ENCODE assay signal across 8 mouse cellular contexts in the genomic region with DNA sequence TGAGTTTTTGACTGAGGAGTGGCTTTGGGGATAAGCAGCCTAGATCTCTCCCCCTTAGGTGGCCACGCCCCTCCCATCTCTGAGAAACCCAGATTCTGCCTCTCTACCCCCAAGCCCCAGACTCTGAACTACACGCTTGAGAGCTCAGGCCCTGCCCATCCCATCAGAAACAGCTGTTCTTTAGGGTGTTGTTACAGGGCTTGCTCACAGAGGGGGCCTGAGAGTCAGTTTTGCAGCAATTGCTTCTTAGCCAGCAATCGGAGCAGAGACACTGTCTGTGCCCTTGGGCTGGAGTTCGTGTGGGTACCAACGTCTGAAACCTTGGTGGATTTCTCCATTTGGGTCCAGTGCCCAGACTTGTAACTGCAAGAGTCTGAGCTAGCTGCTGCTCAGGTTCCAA. TPM values are rescaled to one million over a fixed set of nuclear protein-coding genes. Genes with fewer than 3 reads are reported as not detected.
DNase-seq lines count a peak whose midpoint lies in the region; ATAC-seq and TF ChIP-seq lines count a peak whose summit lies in the region.

No protein-coding gene starts in this region.

- H3K36me3 ChIP-seq in intestine, embryonic 14.5 days (ENCODE audit: control insufficient read depth, insufficient read depth, low read length), result no peaks in the 10 kb centered on the region
- H3K36me3 ChIP-seq in limb, embryonic 11.5 days (ENCODE audit: control insufficient read depth, insufficient read depth, low read length), result no peaks in the 10 kb centered on the region
- H3K36me3 ChIP-seq in midbrain, postnatal 0 days (ENCODE audit: insufficient read depth, low read length), result no peaks in the 10 kb centered on the region
- no peaks in the 10 kb centered on the region for H3K36me3 ChIP-seq in stomach, embryonic 15.5 days

- DNase-seq in cerebellum, adult 2 months, result peak in 1 of 2 experiments; percentile 35
- DNase-seq in cerebellum, adult 11 months, result no peak
- DNase-seq in brain, embryonic 14.5 days (ENCODE audit: low read depth), result peak; percentile 91
- DNase-seq in frontal cortex, postnatal 25 days (ENCODE audit: low spot score in 2 of 2), result peak; percentile 35 to 39
- DNase-seq in intestine, embryonic 14.5 days (ENCODE audit: low spot score), result peak; percentile 82
- DNase-seq in limb, embryonic 11.5 days (ENCODE audit: low spot score), result peak; percentile 77
- peak; percentile 86 for DNase-seq in midbrain, postnatal 0 days (ENCODE audit: low spot score)

- ATAC-seq in intestine, embryonic 14.5 days (replicated peaks; ENCODE audit: low FRiP score, low TSS enrichment, low read depth), result no peak
- no peak for ATAC-seq in limb, embryonic 11.5 days (ENCODE audit: insufficient number of reproducible peaks, low FRiP score, low TSS enrichment, low read depth)
- ATAC-seq in midbrain, postnatal 0 days (ENCODE audit: low FRiP score), result no peak
- no peak for ATAC-seq in stomach, embryonic 15.5 days (ENCODE audit: insufficient read depth, low FRiP score, low read depth)

- H3K9ac ChIP-seq in intestine, embryonic 14.5 days (ENCODE audit: low read length), result no peak overlapping the region
- H3K9ac ChIP-seq in limb, embryonic 11.5 days (ENCODE audit: low read length), result no peak overlapping the region
- no peak overlapping the region for H3K9ac ChIP-seq in midbrain, postnatal 0 days (replicated peaks; ENCODE audit: low read length, poor library complexity, severe bottlenecking)
- H3K9ac ChIP-seq in stomach, embryonic 15.5 days, result no peak overlapping the region

- H3K4me1 ChIP-seq in cerebellum, adult 2 months (ENCODE audit: control insufficient read depth, insufficient read depth, low read length), result peaks cover 6% of the 10 kb centered on the region; the same call in 1 of the 2 replicates
- H3K4me1 ChIP-seq in intestine, embryonic 14.5 days (replicated peaks; ENCODE audit: control insufficient read depth, insufficient read depth, low read length), result peaks cover 16% of the 10 kb centered on the region
- peaks cover 20% of the 10 kb centered on the region for H3K4me1 ChIP-seq in limb, embryonic 11.5 days (ENCODE audit: control insufficient read depth, insufficient read depth, low read length)
- H3K4me1 ChIP-seq in midbrain, postnatal 0 days (ENCODE audit: insufficient read depth, low read length), result peaks cover 11% of the 10 kb centered on the region; the same call in 1 of the 2 replicates
- peaks cover 28% of the 10 kb centered on the region for H3K4me1 ChIP-seq in stomach, embryonic 15.5 days

- peaks cover 12% of the 10 kb centered on the region for H3K27me3 ChIP-seq in cerebellum, adult 2 months (ENCODE audit: control insufficient read depth, insufficient read depth, low read length)
- peaks cover 27% of the 10 kb centered on the region for H3K27me3 ChIP-seq in intestine, embryonic 14.5 days (replicated peaks; ENCODE audit: control insufficient read depth, insufficient read depth, low read length)
- H3K27me3 ChIP-seq in limb, embryonic 11.5 days (ENCODE audit: control insufficient read depth, insufficient read depth, low read length), result peaks cover 24% of the 10 kb centered on the region
- no peaks in the 10 kb centered on the region for H3K27me3 ChIP-seq in midbrain, postnatal 0 days (ENCODE audit: insufficient read depth, low read length)
- H3K27me3 ChIP-seq in stomach, embryonic 15.5 days (replicated peaks), result peaks cover 29% of the 10 kb centered on the region

- H3K27ac ChIP-seq in cerebellum, adult 2 months (ENCODE audit: insufficient read depth, low read length), result no peak overlapping the region
- peak overlapping the region; percentile 88; the same call in 1 of the 2 replicates for H3K27ac ChIP-seq in intestine, embryonic 14.5 days (ENCODE audit: low read depth)
- H3K27ac ChIP-seq in limb, embryonic 11.5 days (replicated peaks; ENCODE audit: low read depth, low read length), result no peak overlapping the region
- H3K27ac ChIP-seq in midbrain, postnatal 0 days (ENCODE audit: low read depth, low read length), result no peak overlapping the region
- H3K27ac ChIP-seq in stomach, embryonic 15.5 days, result peak overlapping the region; percentile 86; the same call in 1 of the 2 replicates

- TF ChIP-seq POLR2A in cerebellum, adult 2 months (IDR thresholded peaks at IDR 0.05; ENCODE audit: borderline replicate concordance, insufficient read depth, low read length), result no peak
- TF ChIP-seq POLR2A in brain, embryonic 14.5 days (IDR thresholded peaks at IDR 0.05; ENCODE audit: borderline replicate concordance, extremely low read depth, insufficient read depth, insufficient read length, poor library complexity, severe bottlenecking), result no peak

- H3K4me3 ChIP-seq in cerebellum, adult 2 months (replicated peaks; ENCODE audit: insufficient read depth, low read depth, low read length), result no peak overlapping the region
- H3K4me3 ChIP-seq in intestine, embryonic 14.5 days (ENCODE audit: low read depth, low read length), result no peak overlapping the region
- H3K4me3 ChIP-seq in limb, embryonic 11.5 days (ENCODE audit: low read depth, low read length), result no peak overlapping the region
- H3K4me3 ChIP-seq in midbrain, postnatal 0 days (ENCODE audit: low read depth, low read length), result no peak overlapping the region
- H3K4me3 ChIP-seq in stomach, embryonic 15.5 days (replicated peaks), result no peak overlapping the region

- peak; percentile 13; the same call in 1 of the 2 replicates for TF ChIP-seq CTCF in cerebellum, adult 2 months (IDR thresholded peaks at IDR 0.05; ENCODE audit: borderline replicate concordance, insufficient read depth, low read depth, low read length)
- TF ChIP-seq CTCF in brain, embryonic 14.5 days (IDR thresholded peaks at IDR 0.05; ENCODE audit: borderline replicate concordance, extremely low read depth, insufficient read depth, insufficient read length), result peak; percentile 76
- peak; percentile 83 for TF ChIP-seq CTCF in midbrain, postnatal 0 days (IDR thresholded peaks at IDR 0.05)

- H3K9me3 ChIP-seq in intestine, embryonic 14.5 days (ENCODE audit: control insufficient read depth, low read length), result no peaks in the 10 kb centered on the region
- no peaks in the 10 kb centered on the region for H3K9me3 ChIP-seq in limb, embryonic 11.5 days (ENCODE audit: control insufficient read depth, low read length)
- no peaks in the 10 kb centered on the region for H3K9me3 ChIP-seq in midbrain, postnatal 0 days (ENCODE audit: low read length)
- no peaks in the 10 kb centered on the region for H3K9me3 ChIP-seq in stomach, embryonic 15.5 days

- H3K4me2 ChIP-seq in intestine, embryonic 14.5 days (ENCODE audit: low read length), result no peak overlapping the region
- H3K4me2 ChIP-seq in limb, embryonic 11.5 days (ENCODE audit: low read depth, severe bottlenecking), result no peak overlapping the region
- no peak overlapping the region for H3K4me2 ChIP-seq in midbrain, postnatal 0 days (ENCODE audit: low read depth, low read length, poor library complexity, severe bottlenecking)
- 0 out of 2 replicates have a peak overlapping the region, but pooled peaks have one; percentile 11 for H3K4me2 ChIP-seq in stomach, embryonic 15.5 days

- 12% methylated on average over 5 of the region's 5 CpGs for WGBS in cerebellum, adult 2 months
- WGBS in intestine, embryonic 14.5 days, result 3% methylated on average over 5 of the region's 5 CpGs
- WGBS in limb, embryonic 11.5 days, result 4% methylated on average over 5 of the region's 5 CpGs
- 2% methylated on average over 5 of the region's 5 CpGs for WGBS in midbrain, postnatal 0 days
- 7% methylated on average over 5 of the region's 5 CpGs for WGBS in stomach, embryonic 15.5 days

RNA-seq across cellular contexts. Expression of gene Sdk2, which starts 1.5 kb away (rescaled TPM):
- 3.1 and 3.2 TPM in 2 replicates for polyA plus RNA-seq in cerebellum, adult 2 months (2012; rRNA removed)
- polyA plus RNA-seq in brain, embryonic 14.5 days (2012; rRNA removed), result 2.1 and 6.7 TPM in 2 replicates
- polyA plus RNA-seq in intestine, embryonic 14.5 days (2014; fragmentation: Nextera tagmentation; extraction: Ambion mirVana), result 2.9 and 3.1 TPM in 2 replicates
- polyA plus RNA-seq in limb, embryonic 11.5 days (2014; fragmentation: Nextera tagmentation; extraction: Ambion mirVana), result 0.60 and 0.70 TPM in 2 replicates
- 26.1 and 26.4 TPM in 2 replicates for total RNA-seq in midbrain, postnatal 0 days (2014; rRNA removed)
- 2.1 and 2.5 TPM in 2 replicates for polyA plus RNA-seq in midbrain, postnatal 0 days (2015; fragmentation: Nextera tagmentation; extraction: Ambion mirVana)
- 3.0 and 3.2 TPM in 2 replicates for polyA plus RNA-seq in stomach, embryonic 15.5 days (2015; fragmentation: Nextera tagmentation; extraction: Ambion mirVana)

Comparison
In these comparisons a context has a peak if more than half of its experiments do, and no peak if none do; other contexts are left out.
1. H3K27ac ChIP-seq: peak in intestine, embryonic 14.5 days (single experiment) and stomach, embryonic 15.5 days (single experiment); none in cerebellum, adult 2 months (single experiment), limb, embryonic 11.5 days (single experiment) and midbrain, postnatal 0 days (single experiment).
2. CTCF ChIP-seq: peak in every context shown above with its lines; median percentile 83 in midbrain, postnatal 0 days; 76 in brain, embryonic 14.5 days; 13 in cerebellum, adult 2 months.